Mouse (Mus musculus) midbrain, embryonic 14.5 days (tissue): ENCODE data around the gene H2-T22. TPM values are rescaled to one million over a fixed set of nuclear protein-coding genes. Genes with fewer than 3 reads are reported as not detected.

Experiments
- ATAC-seq: fragments of 200-750 bp; cut with Nextera tagmentation; 2 replicates; pipeline ENCODE4 v1.8.0; 2017; ENCODE audit warnings: moderate number of reproducible peaks, moderate library complexity; ENCODE audit not compliant: low FRiP score, low TSS enrichment
- DNase-seq: peaks from one replicate; pipeline ENCODE4 v3.0.0-alpha.2; 2015
- H3K27ac ChIP-seq: fragments of 300-500 bp; sonication (generic); replicated peaks from 2 replicates; pipeline ENCODE4 v1.5.1; 2014; ENCODE audit warnings: mild to moderate bottlenecking, low read depth, low read length, moderate library complexity
- H3K27me3 ChIP-seq: fragments of 300-500 bp; sonication (generic); 2 replicates; pipeline ENCODE4 v1.6.1; 2014; ENCODE audit warnings: low read length, control low read depth, mixed read lengths; ENCODE audit not compliant: control insufficient read depth, insufficient read depth
- H3K36me3 ChIP-seq: fragments of 300-500 bp; sonication (generic); 2 replicates; pipeline ENCODE4 v1.6.1; 2014; ENCODE audit warnings: low read length, control low read depth; ENCODE audit not compliant: control insufficient read depth, insufficient read depth
- H3K4me1 ChIP-seq: fragments of 300-500 bp; sonication (generic); 2 replicates; pipeline ENCODE4 v1.6.1; 2014; ENCODE audit warnings: mild to moderate bottlenecking, antibody characterized with exemption, low read length, control low read depth; ENCODE audit not compliant: control insufficient read depth, insufficient read depth
- H3K4me2 ChIP-seq: fragments of 300-500 bp; sonication (generic); 2 replicates; pipeline ENCODE4 v1.6.1; 2014; ENCODE audit warnings: mild to moderate bottlenecking, low read length, moderate library complexity
- H3K4me3 ChIP-seq: fragments of 300-500 bp; sonication (generic); replicated peaks from 2 replicates; pipeline ENCODE4 v1.5.1; 2014; ENCODE audit warnings: low read depth, low read length
- H3K9ac ChIP-seq: fragments of 300-500 bp; sonication (generic); replicated peaks from 2 replicates; pipeline ENCODE4 v1.6.1; 2014; ENCODE audit warnings: mild to moderate bottlenecking, low read length, moderate library complexity
- H3K9me3 ChIP-seq: fragments of 300-500 bp; sonication (generic); 2 replicates; pipeline ENCODE4 v1.6.1; 2016; ENCODE audit warnings: low read length, control low read depth, mixed read lengths; ENCODE audit not compliant: control insufficient read depth
- WGBS: fragments of 180-500 bp; shearing (Covaris S2); extraction: QIAGEN DNeasy Blood & Tissue Kit; methylation state at CpG from one replicate; pipeline ENCODE4 v1.1.7; 2014; 5-methylcytosine and 5-hydroxymethylcytosine counted together
- polyA plus RNA-seq: library from polyadenylated mRNA; unstranded; fragments of >200 nt; fragmentation: Nextera tagmentation; extraction: Ambion mirVana; gene quantifications from 2 replicates; pipeline ENCODE4 v1.2.1, GENCODE M21; 2014

H2-T22 gene
- polyA plus RNA-seq, 1 experiment from 2014 or later: 7.5 TPM

DNA sequence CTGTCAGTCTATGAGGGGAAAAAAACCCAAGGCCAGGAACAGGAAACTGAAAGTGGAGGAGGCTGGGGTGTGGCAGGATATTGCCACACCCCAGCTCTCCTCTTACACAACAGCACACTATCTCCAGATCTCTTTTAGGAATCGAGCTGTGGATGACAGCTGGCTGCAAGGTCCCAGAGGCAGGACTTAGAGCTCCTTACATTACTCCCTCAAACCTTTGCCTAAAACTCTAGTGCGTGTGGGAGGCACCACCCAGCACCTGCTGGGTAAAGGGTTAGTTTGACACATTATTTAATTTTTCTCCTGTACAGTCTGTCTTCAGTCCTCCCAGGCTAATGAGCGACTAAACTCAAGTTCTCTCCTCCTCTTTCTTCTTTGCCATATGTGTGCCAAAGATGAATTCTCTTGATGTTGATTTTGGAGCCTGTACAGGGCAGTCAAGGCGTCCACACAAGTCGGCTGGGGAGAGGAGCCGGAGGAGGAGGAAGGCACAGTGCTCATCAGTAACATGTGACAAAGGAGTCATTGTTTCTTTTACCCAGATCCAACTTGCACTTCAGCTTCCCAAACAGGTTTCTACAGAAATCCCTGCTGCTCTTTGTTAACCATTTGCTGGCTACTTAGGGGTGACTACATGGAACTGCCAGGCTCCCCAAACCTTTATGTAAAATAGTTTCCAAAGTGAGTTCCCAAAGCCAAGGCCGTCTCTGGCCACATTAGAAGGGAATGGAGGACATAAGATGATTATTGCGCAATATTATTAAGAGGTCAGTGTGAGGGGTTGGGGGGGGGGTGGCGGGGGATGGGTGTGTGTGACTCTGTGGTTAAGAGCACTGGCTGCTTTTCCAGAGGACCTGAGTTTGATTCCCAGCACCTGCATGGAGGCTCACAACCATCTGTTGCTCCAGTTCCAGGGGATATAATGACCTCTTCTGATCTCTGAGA is 18.6 kb downstream of the H2-T22 start:
- no peaks in the 10 kb centered on the region for H3K36me3 ChIP-seq
- ATAC-seq (no peak), DNase-seq (no peak)
- no peak overlapping the region for H3K4me2 ChIP-seq
- H3K9ac ChIP-seq: no peak overlapping the region
- H3K27ac ChIP-seq: no peak overlapping the region
- 76% methylated on average over 9 of the region's 9 CpGs for WGBS
- H3K9me3 ChIP-seq: no peaks in the 10 kb centered on the region
- H3K4me3 ChIP-seq: no peak overlapping the region
- 0 out of 2 replicates have a peak, but pooled peaks cover 4% of the 10 kb centered on the region for H3K4me1 ChIP-seq
- H3K27me3 ChIP-seq: no peaks in the 10 kb centered on the region

DNA sequence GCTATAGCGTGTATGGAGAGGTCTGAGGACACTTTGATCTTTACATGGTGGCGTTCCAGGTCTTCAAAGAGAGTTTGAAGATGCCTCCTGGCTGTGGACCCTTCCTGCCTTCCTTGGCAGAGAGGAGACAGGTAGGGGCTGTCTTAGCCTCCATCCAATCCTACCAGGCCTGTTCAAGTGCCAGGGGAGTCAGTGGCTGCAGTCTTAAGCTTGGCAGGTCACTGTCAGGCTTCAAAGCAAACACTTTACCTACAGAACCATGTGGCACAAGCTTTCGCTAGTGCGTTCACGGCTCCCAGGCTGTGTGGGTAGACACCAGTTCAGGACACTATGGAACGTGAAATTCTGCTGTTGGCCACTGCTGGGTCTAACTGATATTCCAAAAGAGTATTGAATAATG is 19.6 kb downstream of the H2-T22 start:
- Histone ChIP-seq H3K9ac (no peak overlapping the region), H3K27ac (no peak overlapping the region), H3K4me3 (no peak overlapping the region), H3K4me1 (0 out of 2 replicates have a peak, but pooled peaks cover 4% of the 10 kb centered on the region), H3K27me3 (no peaks in the 10 kb centered on the region), H3K9me3 (no peaks in the 10 kb centered on the region), H3K4me2 (no peak overlapping the region), H3K36me3 (no peaks in the 10 kb centered on the region)
- ATAC-seq (no peak), DNase-seq (no peak)
- 94% methylated on average over 6 of the region's 6 CpGs for WGBS

DNA sequence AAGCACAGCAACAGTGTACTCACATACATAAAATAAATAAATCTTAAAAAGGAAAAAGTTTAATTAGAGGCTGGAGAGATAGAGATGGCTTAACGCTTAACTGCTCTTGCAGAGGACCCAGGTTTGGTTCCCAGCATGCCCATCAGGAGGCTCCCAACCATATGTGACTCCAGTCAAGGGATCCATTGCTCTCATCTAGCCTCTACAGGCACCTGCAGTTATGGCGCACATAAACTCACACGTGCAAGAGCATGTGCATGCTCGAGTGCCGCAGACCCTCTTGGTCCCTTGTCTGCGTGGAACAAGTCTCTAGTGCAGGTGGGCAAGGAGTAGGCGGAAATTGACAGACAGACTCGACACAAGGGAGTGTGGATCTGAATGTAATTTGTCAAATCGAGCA is 20.4 kb downstream of the H2-T22 start:
- 95% methylated on average over 9 of the region's 9 CpGs for WGBS
- no peak for DNase-seq
- H3K9ac ChIP-seq: no peak overlapping the region

DNA sequence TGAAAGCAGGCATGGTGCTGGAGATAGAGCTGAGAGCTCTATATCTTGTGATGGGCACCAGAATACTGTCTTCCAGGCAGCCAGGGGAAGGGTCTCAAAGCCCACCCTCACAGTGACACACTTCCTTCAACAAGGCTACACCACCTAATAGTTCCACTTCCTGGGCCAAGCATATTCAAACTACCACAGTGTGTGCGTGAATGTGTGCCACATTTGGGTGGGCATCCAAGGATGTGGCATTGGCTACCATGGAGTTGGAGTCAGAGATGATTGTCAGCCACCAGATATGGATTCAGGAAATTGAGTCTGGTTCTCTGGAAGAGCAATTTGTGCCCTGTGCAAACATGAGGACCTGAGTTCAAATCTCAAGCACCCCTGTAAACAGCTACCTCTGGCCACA is 21.2 kb downstream of the H2-T22 start:
- Histone ChIP-seq H3K4me2 (no peak overlapping the region), H3K9me3 (no peaks in the 10 kb centered on the region), H3K9ac (no peak overlapping the region), H3K4me1 (0 out of 2 replicates have a peak, but pooled peaks cover 4% of the 10 kb centered on the region), H3K36me3 (no peaks in the 10 kb centered on the region), H3K27me3 (no peaks in the 10 kb centered on the region), H3K4me3 (no peak overlapping the region), H3K27ac (no peak overlapping the region)
- ATAC-seq: no peak
- no peak for DNase-seq
- 97% methylated on average over 1 of the region's 1 CpGs for WGBS

More for the DNA sequence above, 20.4 kb downstream of the H2-T22 start:
- Histone ChIP-seq H3K4me2 (no peak overlapping the region), H3K4me1 (0 out of 2 replicates have a peak, but pooled peaks cover 4% of the 10 kb centered on the region), H3K27me3 (no peaks in the 10 kb centered on the region), H3K36me3 (no peaks in the 10 kb centered on the region), H3K27ac (no peak overlapping the region), H3K4me3 (no peak overlapping the region), H3K9me3 (no peaks in the 10 kb centered on the region)
- ATAC-seq: no peak

DNA sequence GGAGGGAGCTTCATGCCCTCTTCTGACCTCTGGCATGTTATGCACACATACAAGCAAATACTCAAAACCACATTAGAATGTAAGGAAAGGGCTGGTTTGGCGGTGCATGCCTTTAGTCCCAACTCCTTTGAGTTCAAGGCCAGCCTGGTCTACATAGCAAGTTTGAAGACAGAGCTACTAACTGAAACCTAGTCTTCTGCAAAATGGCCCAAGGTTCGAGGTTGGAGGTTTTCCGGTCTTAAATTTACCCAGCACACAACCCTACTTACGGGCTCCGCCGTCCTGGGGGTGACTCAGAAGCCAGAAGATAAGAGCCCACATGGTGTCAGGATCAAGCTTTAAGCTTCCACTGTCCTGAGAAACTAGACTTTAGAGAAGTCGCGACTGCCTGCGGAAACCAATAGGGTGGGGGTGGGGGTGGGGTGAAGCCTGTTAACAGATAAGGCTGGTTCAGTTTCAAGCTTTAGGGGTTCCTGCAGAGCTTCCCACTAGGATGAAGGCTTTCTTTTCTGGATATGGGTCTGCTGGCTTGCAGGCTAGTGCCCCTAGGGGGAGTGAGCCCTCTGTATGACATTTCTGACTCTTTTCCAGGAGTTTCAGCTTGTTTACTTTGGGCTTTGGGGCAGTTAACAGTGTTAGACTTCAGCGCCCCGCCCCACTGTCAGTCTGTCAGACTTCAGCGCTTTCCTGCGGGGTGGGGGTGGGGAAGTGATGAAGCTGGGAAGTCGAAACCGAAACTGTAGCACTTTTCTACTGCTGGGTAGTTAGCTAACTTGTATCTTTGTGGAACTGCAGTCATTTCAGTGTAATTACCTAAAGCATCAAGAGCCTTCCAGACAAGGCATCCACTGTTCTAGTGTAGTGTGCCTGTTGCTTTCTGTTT is 22.1 kb downstream of the H2-T22 start, which contains the start of gene H2-T24:
Gene H2-T24 (minus strand): TSS at position 370 of the 883 bp plus-strand sequence.
- Histone ChIP-seq H3K4me2 (peak within 1 kb of the TSS; percentile 1; the same call in 1 of the 2 replicates), H3K9ac (no peak within 1 kb of the TSS), H3K4me1 (no peaks in the 10 kb centered on the region), H3K4me3 (no peak within 1 kb of the TSS), H3K27me3 (no peaks in the 10 kb centered on the region), H3K36me3 (peaks cover under 1% of the 10 kb centered on the region; the same call in 1 of the 2 replicates), H3K27ac (no peak within 1 kb of the TSS), H3K9me3 (no peaks in the 10 kb centered on the region)
- ATAC-seq (no peak), DNase-seq (peak; percentile 32)
- WGBS: 44% methylated on average over 15 of the region's 15 CpGs

DNA sequence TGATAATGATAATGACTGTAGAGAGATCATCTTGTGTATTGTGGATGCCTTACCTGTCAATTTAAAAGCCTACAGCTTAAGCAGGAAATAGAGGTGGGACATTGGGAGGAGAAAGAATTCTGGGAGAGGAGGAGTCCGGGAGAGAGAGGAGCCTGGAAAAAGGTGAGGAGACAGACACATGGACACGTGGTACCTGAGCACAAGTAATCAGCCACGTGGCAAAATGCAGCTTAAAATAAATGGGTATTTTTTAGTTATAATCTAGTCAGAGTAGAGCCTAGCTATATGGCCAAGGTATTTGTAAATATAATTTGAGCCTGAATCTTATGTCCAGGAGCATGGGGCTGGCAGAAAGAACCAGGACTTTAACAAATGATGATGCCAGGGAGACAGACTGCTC is 23.0 kb downstream of the H2-T22 start:
- H3K27me3 ChIP-seq: no peaks in the 10 kb centered on the region
- WGBS: 71% methylated on average over 3 of the region's 3 CpGs

DNA sequence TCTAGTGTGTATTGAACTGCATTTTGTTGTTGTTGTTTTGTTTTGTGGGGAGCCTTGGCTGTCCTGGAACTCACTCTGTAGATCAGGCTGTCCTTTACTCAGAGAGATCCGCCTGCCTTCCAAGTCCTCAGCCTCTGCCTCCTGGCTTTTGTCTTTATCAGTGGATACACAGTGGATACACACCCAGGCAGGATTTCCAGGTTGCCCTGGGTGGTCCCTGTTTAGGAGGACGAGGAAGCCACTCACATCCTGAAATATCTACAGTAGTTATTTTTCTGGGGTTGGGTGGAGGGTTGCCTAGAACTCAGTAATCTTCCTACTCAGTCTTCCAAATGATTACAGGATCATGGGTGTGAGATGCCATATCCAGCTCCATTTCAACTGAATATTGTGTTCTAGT is 23.6 kb downstream of the H2-T22 start:
- 73% methylated on average over 2 of the region's 2 CpGs for WGBS
- Histone ChIP-seq H3K4me1 (no peaks in the 10 kb centered on the region), H3K4me3 (no peak overlapping the region), H3K4me2 (no peak overlapping the region), H3K27me3 (no peaks in the 10 kb centered on the region), H3K9ac (no peak overlapping the region), H3K27ac (no peak overlapping the region), H3K9me3 (no peaks in the 10 kb centered on the region), H3K36me3 (peaks cover 15% of the 10 kb centered on the region)
- DNase-seq (no peak), ATAC-seq (no peak)

More for the DNA sequence above, 23.0 kb downstream of the H2-T22 start:
- H3K4me2 ChIP-seq: no peak overlapping the region
- H3K4me3 ChIP-seq: no peak overlapping the region
- H3K4me1 ChIP-seq: no peaks in the 10 kb centered on the region
- H3K9ac ChIP-seq: no peak overlapping the region
- no peaks in the 10 kb centered on the region for H3K9me3 ChIP-seq
- ATAC-seq (no peak), DNase-seq (no peak)
- no peak overlapping the region for H3K27ac ChIP-seq
- peaks cover 10% of the 10 kb centered on the region for H3K36me3 ChIP-seq

DNA sequence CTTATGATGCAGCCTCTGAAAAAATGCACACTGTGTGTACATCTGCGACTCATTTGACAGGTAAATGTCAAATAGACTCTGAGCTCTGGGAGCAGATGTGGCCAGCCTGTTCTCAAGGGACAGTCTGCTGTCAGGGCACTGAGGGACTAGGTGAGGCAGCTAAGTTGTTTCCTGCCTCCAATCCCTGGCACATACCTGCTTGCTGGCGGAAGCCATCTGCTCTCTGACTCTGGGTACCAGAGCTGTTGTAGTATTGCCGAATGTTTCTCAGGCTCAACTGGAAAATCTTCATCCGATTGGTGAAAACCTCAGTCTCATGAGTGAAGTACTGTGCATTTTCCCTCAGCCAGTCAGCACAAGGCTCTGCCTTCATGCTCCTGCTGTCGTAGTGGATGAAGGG is 25.5 kb downstream of the H2-T22 start:
- Histone ChIP-seq H3K4me3 (no peak overlapping the region), H3K9ac (no peak overlapping the region), H3K36me3 (peaks cover 15% of the 10 kb centered on the region), H3K9me3 (no peaks in the 10 kb centered on the region), H3K27ac (no peak overlapping the region), H3K27me3 (no peaks in the 10 kb centered on the region), H3K4me2 (no peak overlapping the region), H3K4me1 (no peaks in the 10 kb centered on the region)
- DNase-seq (no peak), ATAC-seq (no peak)
- WGBS: 91% methylated on average over 5 of the region's 5 CpGs
